Mouse (Mus musculus): Measurements from ENCODE around the gene Apbb1ip. TPM values are rescaled to one million over a fixed set of nuclear protein-coding genes. Genes with fewer than 3 reads are reported as not detected.
"Not testable (repeated sequence)": the region's sequence is repeated elsewhere in the genome, so short reads cannot be mapped to it uniquely, and the experiment has no call there.

Gene Apbb1ip
- polyA plus RNA-seq, 1 experiment from 2014 or later = 5.5 TPM

DNA sequence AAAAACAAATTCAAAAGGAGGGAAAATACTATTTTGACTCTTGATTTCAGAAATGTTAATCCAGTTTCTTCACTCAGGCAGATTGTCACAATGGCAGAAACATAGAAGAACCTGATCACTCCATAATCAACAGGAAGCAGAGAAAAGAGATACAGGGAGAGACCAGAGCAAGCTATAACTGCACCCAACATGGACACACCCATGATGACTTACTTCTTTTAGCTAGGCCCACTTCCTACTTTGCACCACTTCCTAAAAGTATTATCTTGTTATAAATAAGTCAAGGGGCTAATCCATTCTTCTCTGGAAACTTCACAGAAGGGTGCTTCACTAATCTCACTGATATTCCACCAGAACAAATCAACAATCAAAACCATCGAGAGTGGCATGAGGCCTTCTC, 42.3 kb downstream of the Apbb1ip start:
- no peak for TF ChIP-seq CTCF (IDR thresholded peaks at IDR 0.05)
- no peak for TF ChIP-seq EP300 (IDR thresholded peaks at IDR 0.05)
- no peak for DNase-seq (ENCODE audit: low spot score)
- H3K36me3 ChIP-seq (ENCODE audit: insufficient read depth, low read length) = no peaks in the 10 kb centered on the region
- H3K4me1 ChIP-seq (ENCODE audit: insufficient read depth, low read depth, low read length) = no peaks in the 10 kb centered on the region
- H3K4me2 ChIP-seq (replicated peaks; ENCODE audit: low read depth, low read length) = no peak overlapping the region
- no peak overlapping the region for H3K27ac ChIP-seq (ENCODE audit: low read length)
- no peaks in the 10 kb centered on the region for H3K9me3 ChIP-seq (ENCODE audit: low read length)
- H3K9ac ChIP-seq (replicated peaks; ENCODE audit: low read depth) = no peak overlapping the region
- 37% methylated on average over 1 of the region's 1 CpGs for WGBS
- no peaks in the 10 kb centered on the region for H3K27me3 ChIP-seq (replicated peaks; ENCODE audit: insufficient read depth, low read length)
- H3K4me3 ChIP-seq (ENCODE audit: low read depth, low read length) = no peak overlapping the region
- no peak for ATAC-seq

DNA sequence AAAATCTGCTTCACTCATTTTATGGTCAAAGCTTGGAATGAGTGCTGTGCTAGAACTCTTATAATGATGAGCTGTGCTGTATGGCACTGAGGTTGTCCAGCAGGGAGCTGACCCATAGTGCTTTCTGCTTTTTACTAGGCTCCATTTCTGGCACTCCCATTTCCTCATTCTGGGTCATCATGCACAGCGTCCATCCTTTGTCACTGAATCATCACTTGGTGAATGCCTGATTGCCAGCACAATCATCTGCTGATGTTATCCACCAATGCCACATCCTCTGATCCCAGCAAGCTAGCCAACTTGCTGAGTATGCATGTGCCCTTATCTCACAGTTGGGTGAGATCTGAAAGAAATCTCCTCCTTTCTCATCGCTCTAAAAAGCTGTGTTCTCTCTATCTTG, 48.4 kb downstream of the Apbb1ip start:
- Histone ChIP-seq H3K27ac (ENCODE audit: low read length) (no peak overlapping the region), H3K36me3 (ENCODE audit: insufficient read depth, low read length) (no peaks in the 10 kb centered on the region), H3K4me1 (ENCODE audit: insufficient read depth, low read depth, low read length) (no peaks in the 10 kb centered on the region), H3K4me3 (ENCODE audit: low read depth, low read length) (no peak overlapping the region), H3K4me2 (replicated peaks; ENCODE audit: low read depth, low read length) (no peak overlapping the region), H3K27me3 (replicated peaks; ENCODE audit: insufficient read depth, low read length) (no peaks in the 10 kb centered on the region), H3K9me3 (ENCODE audit: low read length) (no peaks in the 10 kb centered on the region), H3K9ac (replicated peaks; ENCODE audit: low read depth) (no peak overlapping the region)
- TF ChIP-seq EP300 (IDR thresholded peaks at IDR 0.05) = no peak
- no peak for TF ChIP-seq CTCF (IDR thresholded peaks at IDR 0.05)
- ATAC-seq = no peak
- WGBS = 72% methylated on average over 2 of the region's 2 CpGs
- DNase-seq (ENCODE audit: low spot score) = no peak

DNA sequence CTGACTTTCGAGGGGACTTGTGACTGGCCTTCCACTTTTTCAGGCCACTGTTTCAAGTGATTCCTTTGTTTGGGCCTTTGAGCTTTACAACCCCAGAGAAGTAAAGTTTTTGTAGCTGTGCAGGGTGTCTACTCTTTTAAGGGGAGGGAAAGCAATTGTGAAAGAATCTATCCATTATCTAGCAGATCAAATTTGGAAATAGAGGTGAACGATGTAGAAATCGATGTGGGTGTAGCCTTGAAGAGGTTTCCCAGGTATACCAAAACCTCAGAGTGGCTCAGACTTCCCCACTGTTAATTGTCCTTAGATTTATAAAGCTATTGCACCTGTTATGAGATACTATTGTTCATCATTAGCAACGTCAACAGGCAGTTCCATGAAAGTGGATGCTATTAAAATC, 71.6 kb downstream of the Apbb1ip start:
- no peak overlapping the region for H3K27ac ChIP-seq (ENCODE audit: low read length)
- H3K27me3 ChIP-seq (replicated peaks; ENCODE audit: insufficient read depth, low read length) = no peaks in the 10 kb centered on the region
- no peaks in the 10 kb centered on the region for H3K4me1 ChIP-seq (ENCODE audit: insufficient read depth, low read depth, low read length)
- H3K4me2 ChIP-seq (replicated peaks; ENCODE audit: low read depth, low read length) = no peak overlapping the region
- 81% methylated on average over 4 of the region's 4 CpGs for WGBS
- H3K9me3 ChIP-seq (ENCODE audit: low read length) = no peaks in the 10 kb centered on the region
- H3K4me3 ChIP-seq (ENCODE audit: low read depth, low read length) = no peak overlapping the region
- DNase-seq (ENCODE audit: low spot score) (no peak), ATAC-seq (no peak)
- no peaks in the 10 kb centered on the region for H3K36me3 ChIP-seq (ENCODE audit: insufficient read depth, low read length)
- H3K9ac ChIP-seq (replicated peaks; ENCODE audit: low read depth) = no peak overlapping the region
- TF ChIP-seq EP300 (IDR thresholded peaks at IDR 0.05) (no peak), CTCF (IDR thresholded peaks at IDR 0.05) (no peak)

DNA sequence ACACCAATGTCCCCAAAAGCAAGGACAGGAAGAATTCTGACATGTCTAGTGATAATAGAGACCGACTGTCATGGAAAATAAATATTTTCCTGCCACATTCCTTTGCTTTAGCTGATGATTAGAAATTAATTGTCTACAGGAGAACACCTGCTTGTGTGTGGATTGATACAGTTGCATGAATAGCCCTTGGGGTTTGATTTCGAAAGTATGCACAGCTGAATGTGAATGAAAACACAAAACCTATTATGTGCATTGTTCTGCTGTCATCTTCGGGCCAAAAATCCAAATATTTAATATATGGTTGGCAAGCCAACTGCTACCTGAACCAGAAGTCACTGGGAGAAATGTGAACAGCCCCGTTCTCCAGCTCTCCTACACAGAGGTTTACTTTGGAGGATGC, 78.0 kb downstream of the Apbb1ip start:
- whole genome bisulfite sequencing = 59% methylated on average over 4 of the region's 4 CpGs
- H3K27ac ChIP-seq (ENCODE audit: low read length) = no peak overlapping the region
- no peak overlapping the region for H3K4me3 ChIP-seq (ENCODE audit: low read depth, low read length)
- H3K9ac ChIP-seq (replicated peaks; ENCODE audit: low read depth) = no peak overlapping the region
- H3K4me2 ChIP-seq (replicated peaks; ENCODE audit: low read depth, low read length) = no peak overlapping the region
- DNase-seq (ENCODE audit: low spot score) = no peak
- no peaks in the 10 kb centered on the region for H3K27me3 ChIP-seq (replicated peaks; ENCODE audit: insufficient read depth, low read length)
- TF ChIP-seq EP300 (IDR thresholded peaks at IDR 0.05) (no peak), CTCF (IDR thresholded peaks at IDR 0.05) (no peak)
- no peaks in the 10 kb centered on the region for H3K36me3 ChIP-seq (ENCODE audit: insufficient read depth, low read length)
- H3K9me3 ChIP-seq (ENCODE audit: low read length) = no peaks in the 10 kb centered on the region
- no peak for ATAC-seq
- H3K4me1 ChIP-seq (ENCODE audit: insufficient read depth, low read depth, low read length) = no peaks in the 10 kb centered on the region

DNA sequence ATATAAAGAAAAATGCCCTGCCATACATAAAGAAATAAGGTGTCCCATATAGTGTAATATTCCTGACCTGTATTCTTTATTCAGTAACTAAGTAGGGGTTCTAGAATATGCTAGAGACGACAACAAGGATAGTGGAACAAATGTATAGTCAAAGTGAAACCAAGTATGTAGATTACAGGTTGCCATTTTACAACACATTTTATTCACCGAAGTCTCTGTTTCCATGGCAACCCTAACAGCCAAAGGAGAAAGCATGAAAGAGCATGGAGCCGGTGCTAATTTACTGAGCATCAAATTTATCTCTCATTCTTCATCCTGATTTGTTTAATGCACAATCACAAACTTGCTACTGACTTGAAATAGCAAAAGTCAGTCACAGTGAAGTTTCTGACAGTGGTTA, 83.6 kb downstream of the Apbb1ip start:
- WGBS = 64% methylated on average over 3 of the region's 3 CpGs
- ATAC-seq (no peak), DNase-seq (ENCODE audit: low spot score) (no peak)
- no peaks in the 10 kb centered on the region for H3K27me3 ChIP-seq (replicated peaks; ENCODE audit: insufficient read depth, low read length)
- H3K4me1 ChIP-seq (ENCODE audit: insufficient read depth, low read depth, low read length) = no peaks in the 10 kb centered on the region
- no peaks in the 10 kb centered on the region for H3K9me3 ChIP-seq (ENCODE audit: low read length)
- no peak overlapping the region for H3K4me3 ChIP-seq (ENCODE audit: low read depth, low read length)
- H3K9ac ChIP-seq (replicated peaks; ENCODE audit: low read depth) = no peak overlapping the region
- H3K4me2 ChIP-seq (replicated peaks; ENCODE audit: low read depth, low read length) = no peak overlapping the region
- no peaks in the 10 kb centered on the region for H3K36me3 ChIP-seq (ENCODE audit: insufficient read depth, low read length)
- H3K27ac ChIP-seq (ENCODE audit: low read length) = no peak overlapping the region
- TF ChIP-seq CTCF (IDR thresholded peaks at IDR 0.05) (no peak), EP300 (IDR thresholded peaks at IDR 0.05) (no peak)

DNA sequence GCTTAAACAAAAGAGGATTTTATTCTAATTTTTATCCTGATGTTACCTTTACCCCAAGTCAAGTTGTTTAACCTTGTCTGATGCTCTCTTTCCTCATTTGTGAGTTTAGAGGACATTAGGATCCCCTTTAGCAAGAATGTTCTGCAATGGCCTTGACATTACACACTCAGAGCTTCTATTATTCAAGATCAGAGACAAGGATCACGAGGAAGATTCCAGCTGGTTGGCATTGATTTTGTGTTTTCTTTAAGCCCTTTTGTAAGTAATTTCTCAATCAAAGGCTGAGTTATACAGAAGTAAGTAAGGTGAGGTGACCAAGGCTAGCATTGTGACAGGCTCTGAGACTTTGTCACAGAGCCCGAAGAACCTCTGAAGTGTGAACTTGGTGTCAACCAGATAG, 88.3 kb downstream of the Apbb1ip start:
- TF ChIP-seq EP300 (IDR thresholded peaks at IDR 0.05) (no peak), CTCF (IDR thresholded peaks at IDR 0.05) (no peak)
- WGBS = 73% methylated on average over 2 of the region's 2 CpGs
- no peak for ATAC-seq

DNA sequence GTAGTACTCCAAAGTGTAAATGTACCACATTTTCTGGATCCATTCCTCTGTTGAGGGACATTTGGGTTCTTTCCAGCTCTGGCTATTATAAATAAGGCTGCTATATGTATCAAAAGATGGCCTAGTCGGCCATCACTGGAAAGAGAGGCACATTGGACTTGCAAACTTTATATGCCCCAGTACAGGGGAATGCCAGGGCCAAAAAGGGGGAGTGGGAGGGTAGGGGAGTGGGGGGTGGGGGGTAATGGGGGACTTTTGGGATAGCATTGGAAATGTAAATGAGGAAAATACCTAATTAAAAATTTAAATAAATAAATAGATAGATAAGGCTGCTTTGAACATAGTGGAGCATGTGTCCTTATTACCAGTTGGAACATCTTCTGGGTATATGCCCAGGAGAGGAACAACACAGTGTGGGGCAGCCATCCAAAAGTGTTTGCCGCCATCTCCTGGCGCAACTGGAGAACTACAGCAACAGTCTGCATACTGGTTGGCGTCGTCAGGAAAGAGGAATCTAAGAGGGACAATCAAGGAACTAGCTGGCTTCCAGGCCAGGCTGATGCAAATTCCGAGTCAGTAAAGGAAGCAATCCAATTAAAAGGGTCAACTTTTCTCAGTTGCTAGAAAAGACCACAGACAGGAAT, 90.6 kb downstream of the Apbb1ip start:
- DNase-seq (ENCODE audit: low spot score) (peak; percentile 76), ATAC-seq (peak; percentile 72)
- peak; percentile 90 for TF ChIP-seq CTCF (IDR thresholded peaks at IDR 0.05)
- H3K4me3 ChIP-seq (ENCODE audit: low read depth, low read length); H3K27me3 ChIP-seq (replicated peaks; ENCODE audit: insufficient read depth, low read length); H3K27ac ChIP-seq (ENCODE audit: low read length); H3K4me1 ChIP-seq (ENCODE audit: insufficient read depth, low read depth, low read length); H3K36me3 ChIP-seq (ENCODE audit: insufficient read depth, low read length); H3K9me3 ChIP-seq (ENCODE audit: low read length); H3K4me2 ChIP-seq (replicated peaks; ENCODE audit: low read depth, low read length); H3K9ac ChIP-seq (replicated peaks; ENCODE audit: low read depth): not testable (repeated sequence)
- 2% methylated on average over 6 of the region's 6 CpGs for WGBS

More for the DNA sequence above, 88.3 kb downstream of the Apbb1ip start:
- no peak overlapping the region for H3K4me2 ChIP-seq (replicated peaks; ENCODE audit: low read depth, low read length)
- H3K9ac ChIP-seq (replicated peaks; ENCODE audit: low read depth) = no peak overlapping the region
- H3K27me3 ChIP-seq (replicated peaks; ENCODE audit: insufficient read depth, low read length) = no peaks in the 10 kb centered on the region
- no peak overlapping the region for H3K4me3 ChIP-seq (ENCODE audit: low read depth, low read length)
- H3K9me3 ChIP-seq (ENCODE audit: low read length) = no peaks in the 10 kb centered on the region
- H3K36me3 ChIP-seq (ENCODE audit: insufficient read depth, low read length) = no peaks in the 10 kb centered on the region
- DNase-seq (ENCODE audit: low spot score) = no peak
- H3K27ac ChIP-seq (ENCODE audit: low read length) = no peak overlapping the region
- H3K4me1 ChIP-seq (ENCODE audit: insufficient read depth, low read depth, low read length) = no peaks in the 10 kb centered on the region

All from lung, postnatal 0 days (tissue).